Mouse (Mus musculus) G1E (cell line): ENCODE measurements around the gene Plppr5. TPM values are rescaled to one million over a fixed set of nuclear protein-coding genes. Genes with fewer than 3 reads are reported as not detected.

Experiments
- ATAC-seq: 2 replicates; pipeline ENCODE4 v1.8.0; 2016; ENCODE audit warnings: mild to moderate bottlenecking; ENCODE audit not compliant: insufficient number of reproducible peaks, poor library complexity, low FRiP score, severe bottlenecking; ENCODE audit errors: extremely low read depth
- DNase-seq: peaks from one replicate; pipeline ENCODE4 v3.0.0; 2012; ENCODE audit warnings: low spot score
- H3K27me3 ChIP-seq: 2 replicates; pipeline ENCODE4 v1.6.1; 2012; ENCODE audit warnings: mild to moderate bottlenecking, low read length, inconsistent platforms; ENCODE audit not compliant: insufficient read depth
- H3K36me3 ChIP-seq: replicated peaks from 2 replicates; pipeline ENCODE3; 2012; ENCODE audit warnings: mild to moderate bottlenecking, inconsistent platforms
- H3K4me1 ChIP-seq: 2 replicates; pipeline ENCODE4 v1.6.1; 2012; ENCODE audit warnings: low read depth, low read length, inconsistent platforms, mixed read lengths; ENCODE audit not compliant: insufficient read depth
- H3K4me3 ChIP-seq: 2 replicates; pipeline ENCODE4 v1.5.1; 2012; ENCODE audit warnings: low read depth, mild to moderate bottlenecking, inconsistent platforms, low read length, moderate library complexity, mixed read lengths
- H3K9me3 ChIP-seq: replicated peaks from 2 replicates; pipeline ENCODE4 v1.6.1; 2012; ENCODE audit warnings: inconsistent platforms
- CTCF ChIP-seq: IDR thresholded peaks from 2 replicates; pipeline ENCODE4 v1.5.1; 2012; ENCODE audit warnings: low read depth, low read length, inconsistent platforms, mixed read lengths
- GATA1 ChIP-seq: IDR thresholded peaks from 2 replicates; pipeline ENCODE4 v1.6.1; 2012; ENCODE audit warnings: borderline replicate concordance, low read length, inconsistent platforms, mixed read lengths
- GATA2 ChIP-seq: IDR thresholded peaks from 2 replicates; pipeline ENCODE4 v1.6.1; 2012; ENCODE audit warnings: low read depth, low read length, inconsistent platforms, borderline replicate concordance
- POLR2AphosphoS5 ChIP-seq: IDR thresholded peaks from 2 replicates; pipeline ENCODE4 v1.6.1; 2012; ENCODE audit warnings: low read depth, low read length, inconsistent platforms; ENCODE audit not compliant: insufficient replicate concordance
- TAL1 ChIP-seq: conservative IDR thresholded peaks from 2 replicates; pipeline ENCODE4 v1.6.1; 2012; ENCODE audit warnings: low read depth, low read length, inconsistent platforms, mixed read lengths
- polyA plus RNA-seq: library from polyadenylated mRNA; stranded (reverse); fragments of >175 nt; gene quantifications from 2 replicates; pipeline ENCODE4 v1.2.3, GENCODE M21; 2012
- total RNA-seq, 2 experiments: library from RNA; stranded (forward) in 1 of 2; stranded (reverse) in 1 of 2; fragments of 200-1000 nt in 1 of 2; fragments of >200 nt in 1 of 2; fragmentation: Nextera tagmentation in 1 of 2; gene quantifications; 2 replicates each; pipeline ENCODE4 v1.2.3; 2014 to 2017

Plppr5 gene
- total and polyA plus RNA-seq, 3 experiments, result 0.05 TPM; not detected in 2

GRCm38 (mm10) chr3:117686036-117686435 lies 111.4 kb downstream of the Plppr5 start:
- TF ChIP-seq GATA1 (no peak), TAL1 (no peak)
- H3K27me3 ChIP-seq, result no peaks in the 10 kb centered on the region
- peaks cover 3% of the 10 kb centered on the region; the same call in 1 of the 2 replicates for H3K9me3 ChIP-seq
- H3K36me3 ChIP-seq, result no peaks in the 10 kb centered on the region
- no peak overlapping the region for H3K4me3 ChIP-seq
- DNase-seq (no peak), ATAC-seq (no peak)
- no peaks in the 10 kb centered on the region for H3K4me1 ChIP-seq

- no peaks in the 10 kb centered on the region for H3K4me1 ChIP-seq
- ATAC-seq (no peak), DNase-seq (no peak)
- H3K4me3 ChIP-seq, result no peak overlapping the region
- TF ChIP-seq GATA2, result no peak
- no peak for TF ChIP-seq CTCF
- no peak for TF ChIP-seq POLR2AphosphoS5
- TF ChIP-seq GATA1, result no peak
- TF ChIP-seq TAL1, result no peak
- no peaks in the 10 kb centered on the region for H3K27me3 ChIP-seq
- H3K9me3 ChIP-seq, result peaks cover 3% of the 10 kb centered on the region; the same call in 1 of the 2 replicates
- H3K36me3 ChIP-seq, result no peaks in the 10 kb centered on the region
Observed at GRCm38 (mm10) chr3:117686648-117687047, 112.0 kb downstream of the Plppr5 start.

- TF ChIP-seq GATA1, result no peak
Observed at GRCm38 (mm10) chr3:117694736-117695135, 120.1 kb downstream of the Plppr5 start.

GRCm38 (mm10) chr3:117696350-117696749 lies 121.7 kb downstream of the Plppr5 start:
- no peak for DNase-seq
- TF ChIP-seq POLR2AphosphoS5 (no peak), GATA1 (no peak), TAL1 (no peak), GATA2 (no peak), CTCF (no peak)
- H3K4me1 ChIP-seq, result no peaks in the 10 kb centered on the region
- H3K9me3 ChIP-seq, result peaks cover 10% of the 10 kb centered on the region
- H3K27me3 ChIP-seq, result no peaks in the 10 kb centered on the region
- no peaks in the 10 kb centered on the region for H3K36me3 ChIP-seq
- H3K4me3 ChIP-seq, result no peak overlapping the region
- ATAC-seq, result no peak

More at GRCm38 (mm10) chr3:117694736-117695135, 120.1 kb downstream of the Plppr5 start:
- no peak for ATAC-seq
- Histone ChIP-seq H3K4me3 (no peak overlapping the region), H3K9me3 (peaks cover 10% of the 10 kb centered on the region), H3K4me1 (no peaks in the 10 kb centered on the region), H3K36me3 (no peaks in the 10 kb centered on the region), H3K27me3 (no peaks in the 10 kb centered on the region)
- no peak for DNase-seq

GRCm38 (mm10) chr3:117708788-117709187 lies 134.2 kb downstream of the Plppr5 start:
- H3K9me3 ChIP-seq, result peaks cover 3% of the 10 kb centered on the region
- H3K4me1 ChIP-seq, result no peaks in the 10 kb centered on the region
- DNase-seq (no peak), ATAC-seq (no peak)
- H3K36me3 ChIP-seq, result no peaks in the 10 kb centered on the region
- no peak for TF ChIP-seq GATA1
- TF ChIP-seq TAL1, result no peak
- no peak for TF ChIP-seq POLR2AphosphoS5
- no peak for TF ChIP-seq CTCF
- no peak for TF ChIP-seq GATA2
- H3K27me3 ChIP-seq, result no peaks in the 10 kb centered on the region
- no peak overlapping the region for H3K4me3 ChIP-seq

- Histone ChIP-seq H3K27me3 (no peaks in the 10 kb centered on the region), H3K9me3 (peaks cover 12% of the 10 kb centered on the region), H3K36me3 (no peaks in the 10 kb centered on the region), H3K4me1 (no peaks in the 10 kb centered on the region), H3K4me3 (no peak overlapping the region)
- no peak for DNase-seq
- TF ChIP-seq TAL1, result no peak
- TF ChIP-seq CTCF, result no peak
- no peak for TF ChIP-seq GATA1
- TF ChIP-seq POLR2AphosphoS5, result no peak
- TF ChIP-seq GATA2, result no peak
- no peak for ATAC-seq
Observed at GRCm38 (mm10) chr3:117716534-117717280, 142.1 kb downstream of the Plppr5 start.

- TF ChIP-seq CTCF (no peak), TAL1 (no peak), GATA1 (no peak), GATA2 (no peak), POLR2AphosphoS5 (no peak)
- Histone ChIP-seq H3K4me1 (no peaks in the 10 kb centered on the region), H3K27me3 (no peaks in the 10 kb centered on the region), H3K4me3 (no peak overlapping the region), H3K9me3 (peaks cover 10% of the 10 kb centered on the region), H3K36me3 (no peaks in the 10 kb centered on the region)
- no peak for DNase-seq
- ATAC-seq, result no peak
Observed at GRCm38 (mm10) chr3:117723390-117723789, 148.8 kb downstream of the Plppr5 start.
